Mouse (Mus musculus) liver, postnatal 0 days (tissue): ENCODE results near the gene Rasef.

Experiments used
- CTCF ChIP-seq: sonication (generic); IDR thresholded peaks from 2 replicates; pipeline ENCODE4 v1.5.1; 2016; ENCODE audit warnings: antibody characterized with exemption, low read depth
- EP300 ChIP-seq: IDR thresholded peaks from 2 replicates; pipeline ENCODE4 v1.6.1; 2016; ENCODE audit warnings: antibody characterized with exemption, low read depth, mild to moderate bottlenecking

DNA sequence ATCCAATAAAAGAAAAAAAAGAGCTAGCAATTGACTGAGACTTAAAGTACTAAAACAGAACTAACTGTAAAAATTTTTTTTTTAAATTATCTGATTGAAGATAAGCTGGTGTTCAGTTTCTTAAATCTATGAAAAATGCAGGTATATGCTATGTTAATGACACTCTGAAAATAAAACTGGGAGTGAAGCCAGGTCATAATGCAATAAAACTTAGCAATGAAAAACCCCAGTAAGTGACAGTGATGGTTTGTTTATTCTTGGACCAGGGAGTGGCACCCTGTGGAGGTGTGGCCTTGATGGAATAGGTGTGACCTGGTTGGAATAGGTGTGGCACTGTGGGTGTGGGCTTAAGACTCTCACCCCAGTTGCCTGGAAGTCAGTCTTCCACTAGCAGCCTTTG lies 71.0 kb downstream of the Rasef start:
- TF ChIP-seq CTCF (no peak), EP300 (no peak)
